Comparison of ENCODE assay signal across 17 mouse cellular contexts in the genomic region with DNA sequence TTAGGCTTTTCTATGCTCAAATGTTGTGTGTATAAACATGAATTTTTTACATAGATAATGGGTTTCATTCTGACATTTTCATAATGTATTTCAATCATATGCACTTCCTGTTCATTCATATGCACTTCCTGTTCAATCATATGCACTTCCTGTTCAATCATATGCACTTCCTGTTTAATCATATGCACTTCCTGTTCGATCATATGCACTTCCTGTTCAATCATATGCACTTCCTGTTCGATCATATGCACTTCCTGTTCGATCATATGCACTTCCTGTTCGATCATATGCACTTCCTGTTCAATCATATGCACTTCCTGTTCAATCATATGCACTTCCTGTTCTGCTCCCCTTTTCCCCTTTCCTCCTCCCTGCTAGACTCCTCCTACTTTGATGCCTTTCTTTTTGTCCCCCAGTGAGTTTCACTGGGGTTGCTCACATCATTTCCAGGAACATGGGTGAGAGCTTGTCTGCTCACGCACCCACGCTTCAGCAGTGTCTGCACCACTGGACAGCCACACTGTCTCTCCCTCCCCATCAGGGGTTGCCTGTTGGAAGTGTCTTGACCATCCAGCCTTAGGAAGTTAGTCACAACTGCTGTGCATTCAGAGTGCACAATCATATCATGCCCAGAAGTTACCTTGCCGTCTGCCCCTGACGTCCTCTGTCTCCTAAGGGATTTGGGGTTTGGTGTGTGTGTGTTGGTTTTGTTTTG. TPM values are rescaled to one million over a fixed set of nuclear protein-coding genes. Genes with fewer than 3 reads are reported as not detected.
DNase-seq lines count a peak whose midpoint lies in the region; ATAC-seq and TF ChIP-seq lines count a peak whose summit lies in the region.
"Had no signal": no experiment of that assay in that cellular context is flagged by ENCODE, and none has a peak within 500 bp of the region (broad histone marks: within the 10 kb centered on the region; RNA-seq: fewer than 3 reads in every experiment).

No protein-coding gene starts in this region.

- H3K4me2 ChIP-seq in hindbrain, embryonic 15.5 days = no peak overlapping the region
- no peak overlapping the region for H3K4me2 ChIP-seq in CH12.LX (ENCODE audit: insufficient read depth, low read depth, poor library complexity, severe bottlenecking)
- H3K4me2 ChIP-seq: heart, embryonic 13.5 days; kidney, embryonic 15.5 days; limb, embryonic 15.5 days; neural tube, embryonic 12.5 days had no signal

- TF ChIP-seq RAD21 in CH12.LX (IDR thresholded peaks at IDR 0.05; ENCODE audit: low read depth, low read length) = no peak

- no peaks in the 10 kb centered on the region for H3K9me3 ChIP-seq in hindbrain, embryonic 15.5 days
- H3K9me3 ChIP-seq in hindbrain, embryonic 10.5 days = peaks cover 7% of the 10 kb centered on the region
- H3K9me3 ChIP-seq in CH12.LX (replicated peaks; ENCODE audit: low read length) = peaks cover 4% of the 10 kb centered on the region
- H3K9me3 ChIP-seq: kidney, embryonic 15.5 days; limb, embryonic 15.5 days had no signal

- H3K4me1 ChIP-seq in hindbrain, embryonic 15.5 days (replicated peaks) = no peaks in the 10 kb centered on the region
- H3K4me1 ChIP-seq in hindbrain, embryonic 10.5 days (replicated peaks) = no peaks in the 10 kb centered on the region
- no peaks in the 10 kb centered on the region for H3K4me1 ChIP-seq in CH12.LX (ENCODE audit: control insufficient read depth in 1 of 2, insufficient read depth in 2 of 2)
- H3K4me1 ChIP-seq: kidney, embryonic 15.5 days; limb, embryonic 15.5 days; neural tube, embryonic 12.5 days had no signal

- H3K27me3 ChIP-seq in hindbrain, embryonic 15.5 days = no peaks in the 10 kb centered on the region
- no peaks in the 10 kb centered on the region for H3K27me3 ChIP-seq in hindbrain, embryonic 10.5 days (ENCODE audit: insufficient read depth, poor library complexity, severe bottlenecking)
- H3K27me3 ChIP-seq in CH12.LX (replicated peaks) = no peaks in the 10 kb centered on the region
- H3K27me3 ChIP-seq: heart, embryonic 13.5 days; kidney, embryonic 15.5 days; limb, embryonic 15.5 days; neural tube, embryonic 12.5 days had no signal

- no peaks in the 10 kb centered on the region for H3K79me2 ChIP-seq in CH12.LX (replicated peaks; ENCODE audit: control insufficient read depth, extremely low read depth, insufficient read depth, poor library complexity, severe bottlenecking)

- no peak overlapping the region for H3K4me3 ChIP-seq in hindbrain, embryonic 15.5 days
- no peak overlapping the region for H3K4me3 ChIP-seq in hindbrain, embryonic 10.5 days
- H3K4me3 ChIP-seq in CH12.LX (replicated peaks in 1 of 3; ENCODE audit: low read depth in 2 of 3, low read length in 2 of 3, poor library complexity in 1 of 3) = no peak overlapping the region
- H3K4me3 ChIP-seq: heart, embryonic 13.5 days; kidney, embryonic 15.5 days; limb, embryonic 15.5 days; neural tube, embryonic 12.5 days had no signal

- no peak for DNase-seq in hindbrain, embryonic 10.5 days (ENCODE audit: low spot score)
- no peak for DNase-seq in CH12.LX (ENCODE audit: extremely low read depth)
- DNase-seq in induced T-regulatory cell, adult 2 months (ENCODE audit: low read depth) = peak; percentile 8
- peak; percentile 12 for DNase-seq in naive thymus-derived CD4-positive, alpha-beta T cell, adult 2 months (ENCODE audit: low read depth)
- DNase-seq in cerebellum, adult 8-10 months = no peak
- DNase-seq: forebrain, postnatal 0 days; gastrocnemius, postnatal 25 days; lung, adult 18-20 months; lung, postnatal 4 days; retina, postnatal 1 day had no signal

- dilution Hi-C loops in CH12.LX (cut with MboI; ENCODE audit: extremely low pct_ligation_motif_present, extremely low pct_unique_long_range_greater_than_20kb, low sequenced_read_pairs) = no loop called here

- 95% methylated on average over 8 of the region's 8 CpGs for WGBS in hindbrain, embryonic 15.5 days
- 91% methylated on average over 8 of the region's 8 CpGs for WGBS in hindbrain, embryonic 10.5 days

- no peak overlapping the region for H3K9ac ChIP-seq in hindbrain, embryonic 15.5 days
- H3K9ac ChIP-seq in CH12.LX (ENCODE audit: insufficient read depth, low read depth) = no peak overlapping the region
- H3K9ac ChIP-seq: forebrain, postnatal 0 days; heart, embryonic 13.5 days; kidney, embryonic 15.5 days; limb, embryonic 15.5 days; neural tube, embryonic 12.5 days had no signal

- H3K27ac ChIP-seq in hindbrain, embryonic 15.5 days (replicated peaks) = no peak overlapping the region
- no peak overlapping the region for H3K27ac ChIP-seq in hindbrain, embryonic 10.5 days
- no peak overlapping the region for H3K27ac ChIP-seq in CH12.LX (ENCODE audit: insufficient read depth, low read depth)
- H3K27ac ChIP-seq: heart, embryonic 13.5 days; kidney, embryonic 15.5 days; limb, embryonic 15.5 days; neural tube, embryonic 12.5 days had no signal

- no peak for TF ChIP-seq CTCF in CH12.LX (conservative IDR thresholded peaks at IDR 0.05 in 1 of 2, IDR thresholded peaks at IDR 0.05 in 1 of 2; ENCODE audit: low read depth in 2 of 2, low read length in 2 of 2)

- TF ChIP-seq POLR2A in CH12.LX (IDR thresholded peaks at IDR 0.05; ENCODE audit: low read depth, low read length) = no peak

- no peak for TF ChIP-seq EP300 in CH12.LX (IDR thresholded peaks at IDR 0.05; ENCODE audit: low read length)

- H3K36me3 ChIP-seq in hindbrain, embryonic 15.5 days = peaks cover 32% of the 10 kb centered on the region
- H3K36me3 ChIP-seq in hindbrain, embryonic 10.5 days = peaks cover 30% of the 10 kb centered on the region
- peaks cover 9 to 34% of the 10 kb centered on the region in 2 experiments for H3K36me3 ChIP-seq in CH12.LX (replicated peaks in 1 of 2; ENCODE audit: control insufficient read depth in 1 of 2, insufficient read depth in 1 of 2, low read length in 1 of 2)

- ATAC-seq in hindbrain, embryonic 15.5 days (ENCODE audit: low FRiP score, low read depth) = 0 out of 2 replicates have a peak, but pooled peaks have one; percentile 27
- ATAC-seq in erythroid progenitor cell, adult 5-6 weeks (replicated peaks; ENCODE audit: low FRiP score, poor library complexity, severe bottlenecking) = no peak
- ATAC-seq: forebrain, postnatal 0 days had no signal

- in situ Hi-C loops in CH12.LX (cut with MboI; ENCODE audit: low pct_ligation_motif_present, low pct_unique_long_range_greater_than_20kb, low sequenced_read_pairs) = no loop called here

TF ChIP-seq in CH12.LX, 34 proteins besides CTCF, POLR2A, EP300 and RAD21:
- TF ChIP-seq ETS1 (conservative IDR thresholded peaks at IDR 0.05; ENCODE audit: low read depth, low read length) (no peak), HCFC1 (IDR thresholded peaks at IDR 0.05; ENCODE audit: low read depth, low read length) (peak; percentile 44; the same call in 1 of the 2 replicates), TBP (conservative IDR thresholded peaks at IDR 0.05; ENCODE audit: low read depth, low read length) (no peak), ELF1 (IDR thresholded peaks at IDR 0.05; ENCODE audit: low read depth, low read length) (peak; percentile 76)

RNA-seq across cellular contexts. Expression of gene Slc38a9, which starts 35.1 kb away (rescaled TPM):
- polyA plus RNA-seq in hindbrain, embryonic 15.5 days (2015; fragmentation: Nextera tagmentation; extraction: Ambion mirVana) = 19.9 and 23.7 TPM in 2 replicates
- polyA plus RNA-seq in hindbrain, embryonic 10.5 days (2016; fragmentation: Nextera tagmentation; extraction: Ambion mirVana) = 13.6 and 18.7 TPM in 2 replicates
- total RNA-seq in CH12.LX (2012; rRNA removed) = 8.6 and 10.0 TPM in 2 replicates
- total RNA-seq in CH12.LX (2014; rRNA removed) = 7.8 and 8.4 TPM in 2 replicates
- 9.6 and 10.4 TPM in 2 replicates for polyA plus RNA-seq in CH12.LX (2012; ENCODE audit: insufficient read length, low read depth)
- 67.8 and 126 TPM in 2 replicates for total RNA-seq in erythroid progenitor cell, adult 5-6 weeks (2015; ENCODE audit: low replicate concordance)
- total RNA-seq in erythroid progenitor cell, adult 5-6 weeks (2017; ENCODE audit: low replicate concordance) = 87.1 and 130 TPM in 2 replicates

RNA-seq across cellular contexts. Expression of gene Ddx4, which starts 43.4 kb away (rescaled TPM):
- polyA plus RNA-seq in hindbrain, embryonic 15.5 days (2015; fragmentation: Nextera tagmentation; extraction: Ambion mirVana) = 1.1 and 1.2 TPM in 2 replicates
- polyA plus RNA-seq in hindbrain, embryonic 10.5 days (2016; fragmentation: Nextera tagmentation; extraction: Ambion mirVana) = 0.31 and 1.3 TPM in 2 replicates
- 0.04 and 0.08 TPM in 2 replicates for total RNA-seq in CH12.LX (2012; rRNA removed)
- 0.35 and 0.49 TPM in 2 replicates for total RNA-seq in CH12.LX (2014; rRNA removed)
- polyA plus RNA-seq in CH12.LX (2012; ENCODE audit: insufficient read length, low read depth) = 0.27 and 0.40 TPM in 2 replicates
- 0.72 and 2.1 TPM in 2 replicates for total RNA-seq in erythroid progenitor cell, adult 5-6 weeks (2015; ENCODE audit: low replicate concordance)
- 1.9 and 2.3 TPM in 2 replicates for total RNA-seq in erythroid progenitor cell, adult 5-6 weeks (2017; ENCODE audit: low replicate concordance)
- total RNA-seq: gastrocnemius, postnatal 25 days had no signal
- polyA plus RNA-seq: small intestine, adult 2 months had no signal

Comparison
In these comparisons a context has a peak if more than half of its experiments do, and no peak if none do; other contexts are left out.
1. DNase-seq: peak in induced T-regulatory cell, adult 2 months (single experiment) and naive thymus-derived CD4-positive, alpha-beta T cell, adult 2 months (single experiment); none in hindbrain, embryonic 10.5 days (single experiment), CH12.LX (single experiment) and cerebellum, adult 8-10 months (single experiment).